Mouse (Mus musculus): ENCODE results near the gene Pah. TPM values are rescaled to one million over a fixed set of nuclear protein-coding genes. Genes with fewer than 3 reads are reported as not detected.
A peak's percentile ranks its signal among the peaks of the same experiment; 100 is the strongest.

Pah gene
- polyA plus RNA-seq (2015; fragmentation: Nextera tagmentation; extraction: Ambion mirVana), result not detected in 2 replicates

DNA sequence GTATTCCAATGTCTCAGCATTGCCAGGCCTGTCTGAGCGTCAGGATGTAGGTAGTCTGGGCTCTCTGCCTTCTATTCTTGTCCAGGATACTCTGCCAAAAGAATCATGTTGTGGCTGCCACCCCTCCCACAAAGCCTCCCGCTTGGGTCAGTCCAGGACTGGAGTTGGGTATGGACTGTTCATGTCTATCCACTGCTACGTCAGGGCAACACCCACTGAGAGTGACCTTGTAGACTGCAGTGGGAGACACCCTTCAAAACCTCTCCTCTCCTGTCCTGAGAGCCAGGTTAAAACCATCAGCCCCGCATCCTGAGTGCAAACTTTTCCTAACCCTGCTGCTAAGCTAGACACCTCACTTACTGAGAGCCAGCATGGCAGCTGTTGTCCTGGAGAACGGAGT, at the start of gene Pah:
Pah (plus strand) TSS at position 150 of the 400 bp plus-strand sequence.
- 92% methylated on average over 5 of the region's 5 CpGs for WGBS
- Histone ChIP-seq H3K4me3 (no peak within 1 kb of the TSS), H3K4me1 (replicated peaks) (no peaks in the 10 kb centered on the region), H3K36me3 (no peaks in the 10 kb centered on the region), H3K27ac (no peak within 1 kb of the TSS), H3K27me3 (no peaks in the 10 kb centered on the region), H3K9ac (no peak within 1 kb of the TSS), H3K9me3 (no peaks in the 10 kb centered on the region), H3K4me2 (no peak within 1 kb of the TSS)
- no peak for ATAC-seq (ENCODE audit: low FRiP score)

DNA sequence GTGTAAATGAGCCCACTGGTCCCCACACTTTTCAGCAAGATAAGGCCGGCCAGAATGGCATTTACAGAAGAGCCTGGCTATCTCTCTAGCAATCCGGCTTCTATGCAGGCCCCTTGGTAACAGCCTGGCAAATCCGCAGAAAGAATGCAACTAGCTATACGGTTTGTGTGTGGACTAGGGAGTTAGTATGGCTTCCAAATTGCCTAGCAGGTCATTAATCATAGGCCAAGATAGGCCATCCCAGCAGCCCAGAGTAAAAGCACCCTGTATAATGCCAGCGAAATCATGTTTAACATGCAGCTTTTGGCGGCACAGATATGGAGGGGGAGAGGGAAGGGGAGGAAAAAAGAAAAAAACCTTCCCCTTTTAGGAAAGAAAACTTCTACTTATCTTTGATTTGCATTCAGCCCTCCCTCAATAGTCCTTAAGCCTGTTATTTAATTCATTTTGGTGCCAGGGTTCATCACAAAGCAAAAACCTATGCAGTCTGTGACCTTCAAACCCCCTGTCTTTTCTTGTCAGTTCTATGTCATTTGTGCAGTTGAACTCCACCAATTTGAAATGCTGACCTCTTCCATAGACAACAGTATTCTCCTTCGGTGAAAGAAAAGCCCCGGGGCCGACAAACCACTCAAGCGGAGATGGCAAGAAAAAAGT, 48.0 kb upstream of the Pah start:
- no peaks in the 10 kb centered on the region for H3K36me3 ChIP-seq
- H3K4me1 ChIP-seq (replicated peaks), result 0 out of 2 replicates have a peak, but pooled peaks cover 11% of the 10 kb centered on the region
- no peaks in the 10 kb centered on the region for H3K9me3 ChIP-seq
- H3K4me2 ChIP-seq, result no peak overlapping the region
- 17% methylated on average over 10 of the region's 10 CpGs for WGBS
- H3K9ac ChIP-seq, result no peak overlapping the region
- H3K27me3 ChIP-seq, result no peaks in the 10 kb centered on the region
- no peak overlapping the region for H3K27ac ChIP-seq
- H3K4me3 ChIP-seq, result no peak overlapping the region
- peak; percentile 59; the same call in 1 of the 2 replicates for ATAC-seq (ENCODE audit: low FRiP score)

DNA sequence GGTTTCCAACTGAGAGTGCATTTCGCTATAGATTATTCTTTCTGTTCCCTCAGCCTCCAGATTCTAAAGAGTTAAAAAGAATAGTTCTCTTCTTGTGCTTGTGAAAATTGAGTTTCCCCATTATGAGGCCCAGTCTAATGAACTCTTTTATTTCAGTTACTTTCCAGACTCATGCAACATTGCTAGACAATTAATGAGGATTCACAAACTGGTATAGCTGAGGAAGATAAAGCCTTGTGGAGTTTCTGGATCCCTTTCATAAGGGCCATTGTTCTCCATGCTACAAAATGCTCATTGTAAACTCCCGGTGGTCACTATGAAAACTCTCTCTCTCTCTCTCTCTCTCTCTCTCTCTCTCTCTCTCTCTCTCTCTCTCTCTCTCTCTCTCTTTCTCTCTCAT, 46.6 kb upstream of the Pah start:
- Histone ChIP-seq H3K4me2 (no peak overlapping the region), H3K27ac (no peak overlapping the region), H3K27me3 (no peaks in the 10 kb centered on the region), H3K4me1 (replicated peaks) (0 out of 2 replicates have a peak, but pooled peaks cover 11% of the 10 kb centered on the region), H3K4me3 (no peak overlapping the region), H3K9me3 (no peaks in the 10 kb centered on the region), H3K9ac (no peak overlapping the region), H3K36me3 (no peaks in the 10 kb centered on the region; the same call in 1 of the 2 replicates)
- ATAC-seq (ENCODE audit: low FRiP score), result no peak
- 36% methylated on average over 2 of the region's 2 CpGs for WGBS

DNA sequence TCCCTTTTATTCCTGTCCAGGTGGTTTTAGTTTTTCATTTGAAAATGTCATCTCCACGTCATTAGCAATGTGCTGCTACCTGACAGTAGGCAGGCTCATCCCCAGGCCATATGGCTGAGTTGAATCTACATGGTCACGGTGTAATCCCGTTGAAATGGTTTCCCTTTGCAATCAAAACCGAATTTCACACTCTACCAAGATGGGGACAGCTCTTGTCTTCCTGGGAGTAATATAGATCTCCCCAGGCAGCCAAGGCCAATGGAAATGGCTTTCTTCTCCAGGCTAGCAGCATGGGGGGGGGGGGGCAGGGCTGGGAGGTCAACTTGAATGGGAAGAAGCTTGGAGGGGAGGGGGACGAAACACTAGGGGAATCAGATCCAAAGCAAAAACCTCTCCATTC, 43.7 kb upstream of the Pah start:
- no peaks in the 10 kb centered on the region; the same call in 1 of the 2 replicates for H3K36me3 ChIP-seq
- H3K27me3 ChIP-seq, result 0 out of 2 replicates have a peak, but pooled peaks cover 7% of the 10 kb centered on the region
- H3K4me3 ChIP-seq, result no peak overlapping the region
- no peak overlapping the region for H3K4me2 ChIP-seq
- 29% methylated on average over 5 of the region's 5 CpGs for WGBS
- no peak overlapping the region for H3K9ac ChIP-seq
- 0 out of 2 replicates have a peak, but pooled peaks cover 11% of the 10 kb centered on the region for H3K4me1 ChIP-seq (replicated peaks)
- no peak overlapping the region for H3K27ac ChIP-seq
- ATAC-seq (ENCODE audit: low FRiP score), result no peak
- no peaks in the 10 kb centered on the region for H3K9me3 ChIP-seq

DNA sequence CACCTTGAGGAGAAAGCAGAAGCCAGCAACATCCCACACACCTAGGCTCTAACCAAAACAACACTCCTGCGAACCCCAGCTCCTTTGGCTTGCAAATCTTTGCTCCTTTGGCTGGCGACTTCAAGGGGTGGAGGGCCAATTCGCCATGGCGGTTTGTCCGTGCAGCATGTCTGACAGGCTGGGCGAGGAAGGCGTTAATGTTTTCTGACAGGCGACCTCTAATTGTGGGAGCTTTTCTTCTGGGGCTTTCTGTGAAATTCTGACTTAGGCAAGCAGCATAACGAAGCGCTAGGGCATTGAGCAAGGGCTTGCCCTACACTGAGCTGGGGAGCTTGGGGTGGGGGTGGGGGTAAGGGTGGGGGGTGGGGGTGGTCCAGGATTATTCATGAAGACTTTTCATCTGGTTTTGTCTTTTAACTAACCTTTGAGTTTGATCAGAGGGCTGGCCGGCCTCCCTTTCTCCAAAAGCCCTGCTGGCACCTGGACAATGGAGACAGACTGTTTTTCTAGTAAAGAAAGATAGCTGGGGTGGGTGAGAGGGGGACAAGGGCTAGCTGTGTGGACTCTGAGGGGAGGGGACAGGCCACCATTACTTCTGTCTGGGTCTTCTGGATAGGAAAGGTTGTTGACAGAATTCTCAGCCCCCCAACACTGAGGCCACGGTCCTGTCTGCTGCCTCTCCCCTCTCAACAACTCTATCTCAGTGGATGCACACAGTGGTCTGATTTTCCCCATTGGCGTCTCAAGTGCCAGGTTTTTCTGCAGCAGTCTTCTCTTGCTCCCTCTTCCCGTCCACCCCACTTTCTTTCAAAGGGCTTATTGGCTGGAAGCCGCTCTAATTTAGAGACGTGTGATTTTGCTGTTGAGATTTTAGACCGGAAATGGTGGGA, 36.5 kb upstream of the Pah start:
- peak overlapping the region; percentile 66 for H3K9ac ChIP-seq
- no peaks in the 10 kb centered on the region for H3K9me3 ChIP-seq
- peak overlapping the region; percentile 80 for H3K27ac ChIP-seq
- peak overlapping the region; percentile 38 for H3K4me3 ChIP-seq
- H3K4me2 ChIP-seq, result peak overlapping the region; percentile 79
- H3K27me3 ChIP-seq, result peaks cover 19% of the 10 kb centered on the region
- H3K36me3 ChIP-seq, result no peaks in the 10 kb centered on the region; the same call in 1 of the 2 replicates
- WGBS, result 3% methylated on average over 17 of the region's 17 CpGs
- H3K4me1 ChIP-seq (replicated peaks), result peaks cover 46% of the 10 kb centered on the region
- ATAC-seq (ENCODE audit: low FRiP score), result 0 out of 2 replicates have a peak, but pooled peaks have one; percentile 17

DNA sequence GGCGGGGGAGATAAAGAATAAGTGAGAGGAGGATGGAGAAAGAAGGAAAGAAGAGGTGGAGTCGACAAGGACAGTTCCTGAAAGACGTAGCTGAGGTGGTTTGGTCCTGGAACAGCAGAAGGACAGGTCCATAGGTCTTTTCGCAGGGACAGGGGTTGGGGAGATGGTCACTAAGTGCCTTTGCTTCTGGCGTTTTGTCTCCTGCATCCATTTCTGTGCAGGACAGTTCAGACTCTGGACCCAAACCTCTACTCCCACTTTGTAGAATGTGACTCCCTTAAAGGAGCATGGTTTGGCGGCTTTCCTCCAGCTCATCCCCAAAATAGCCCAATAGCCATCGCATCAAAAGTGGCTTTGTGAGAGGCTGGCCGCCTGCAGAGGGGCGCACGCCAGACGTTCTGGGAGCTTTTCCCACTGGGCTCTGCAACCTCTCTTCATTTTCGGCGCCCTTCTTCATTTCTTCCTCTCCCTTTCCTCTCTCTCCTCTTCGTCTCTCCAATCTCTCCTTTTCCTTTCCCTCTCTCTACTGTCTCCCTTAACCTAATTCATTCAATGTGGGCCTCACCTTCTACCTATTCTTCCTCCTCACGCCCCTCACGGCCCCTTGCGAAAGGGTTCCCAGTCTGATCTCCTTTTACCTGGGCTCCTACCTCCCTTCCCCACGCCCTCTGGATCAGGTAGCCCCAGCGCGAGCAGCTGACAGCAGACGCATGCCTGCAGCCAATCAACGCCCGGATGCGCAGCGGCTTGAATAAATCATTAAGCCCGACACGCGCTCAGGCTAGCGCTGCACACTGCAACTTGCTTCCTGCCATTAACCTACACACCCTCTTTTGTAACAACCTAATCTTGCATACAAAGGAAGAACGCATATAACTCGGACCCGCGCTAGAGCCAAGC, 35.6 kb upstream of the Pah start:
- Histone ChIP-seq H3K4me3 (peak overlapping the region; percentile 38), H3K27ac (peak overlapping the region; percentile 80), H3K9me3 (no peaks in the 10 kb centered on the region), H3K27me3 (peaks cover 19% of the 10 kb centered on the region), H3K4me1 (replicated peaks) (peaks cover 52% of the 10 kb centered on the region), H3K4me2 (peak overlapping the region; percentile 79), H3K9ac (peak overlapping the region; percentile 66), H3K36me3 (no peaks in the 10 kb centered on the region)
- WGBS, result under 1% methylated on average over 33 of the region's 33 CpGs
- ATAC-seq (ENCODE audit: low FRiP score), result peak; percentile 74

DNA sequence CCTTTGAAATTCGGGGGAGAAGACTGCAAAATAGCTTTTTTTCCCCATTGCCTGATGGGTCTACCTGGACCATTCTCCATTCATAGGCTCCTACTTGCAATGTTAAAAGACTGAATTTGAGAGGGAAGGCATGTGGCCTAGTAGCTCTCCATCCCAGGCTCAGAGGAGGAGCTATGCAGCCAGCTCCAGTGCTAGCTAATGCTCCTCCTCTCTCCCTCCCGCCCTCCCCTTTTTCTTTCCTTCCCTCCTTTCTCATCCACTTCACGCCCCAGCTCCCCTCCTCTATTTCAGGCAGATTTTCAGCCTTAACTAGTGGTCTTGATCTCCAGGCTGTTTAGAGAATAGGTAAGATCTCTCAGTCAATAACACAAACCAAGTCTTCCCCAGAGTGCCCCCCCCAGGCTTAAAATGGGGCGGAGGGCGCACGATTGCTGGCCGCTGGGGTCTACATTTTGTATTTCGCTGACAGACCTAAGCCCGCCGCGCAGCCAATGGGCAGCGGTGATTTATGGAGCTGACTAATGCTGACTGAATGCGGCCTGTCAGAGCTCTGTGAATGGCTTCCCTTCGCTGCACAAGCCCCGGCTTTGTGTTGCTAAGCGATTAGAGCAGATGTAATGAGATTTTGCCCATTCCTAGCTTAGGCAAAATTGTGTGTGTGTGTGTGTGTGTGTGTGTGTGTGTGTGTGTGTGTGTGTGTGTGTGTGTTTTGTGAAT, 33.0 kb upstream of the Pah start:
- Histone ChIP-seq H3K4me1 (replicated peaks) (peaks cover 64% of the 10 kb centered on the region), H3K4me2 (peak overlapping the region; percentile 50), H3K27ac (peak overlapping the region; percentile 91), H3K36me3 (no peaks in the 10 kb centered on the region), H3K27me3 (peaks cover 19% of the 10 kb centered on the region), H3K4me3 (peak overlapping the region; percentile 16), H3K9ac (peak overlapping the region; percentile 36; the same call in 1 of the 2 replicates), H3K9me3 (no peaks in the 10 kb centered on the region)
- ATAC-seq (ENCODE audit: low FRiP score), result peak; percentile 65
- under 1% methylated on average over 16 of the region's 16 CpGs for WGBS

DNA sequence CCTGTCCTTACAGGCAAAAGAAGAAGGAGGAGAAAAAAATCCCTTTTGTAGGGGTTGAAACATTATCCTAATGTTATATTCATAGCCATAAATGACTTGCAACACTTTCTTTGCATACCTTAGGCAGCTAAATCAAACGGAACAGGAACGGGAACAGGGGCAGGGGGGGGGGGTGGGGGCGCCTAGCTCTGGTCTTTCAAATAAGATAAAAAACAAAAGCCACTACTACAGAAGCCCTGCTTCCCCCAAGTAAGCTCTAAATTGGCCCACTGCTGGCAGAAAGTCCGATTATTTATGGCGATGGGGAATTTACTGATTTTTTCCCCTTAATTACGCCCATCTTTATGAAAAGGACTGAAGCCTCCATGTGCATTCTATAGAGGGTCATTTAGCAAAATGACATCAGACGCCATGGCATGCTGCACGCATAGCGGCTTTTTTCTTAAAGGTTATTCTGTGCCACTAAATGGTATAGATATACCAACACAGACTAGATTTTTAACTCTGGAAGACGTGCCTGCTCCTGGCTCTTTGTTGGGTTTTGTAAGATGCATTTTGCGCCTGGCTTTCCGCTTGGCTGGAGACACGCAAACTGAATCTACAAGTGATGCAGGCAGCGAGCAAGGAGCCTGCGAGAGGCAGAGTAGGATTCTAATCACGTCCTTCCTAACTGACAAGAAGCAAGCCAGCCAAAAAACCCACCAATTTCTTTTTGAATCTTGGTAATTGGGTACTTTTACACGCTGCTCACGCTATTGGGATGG, 32.2 kb upstream of the Pah start:
- Histone ChIP-seq H3K9me3 (no peaks in the 10 kb centered on the region), H3K27ac (peak overlapping the region; percentile 91), H3K4me3 (peak overlapping the region; percentile 25), H3K9ac (peak overlapping the region; percentile 56), H3K4me2 (peak overlapping the region; percentile 50), H3K27me3 (peaks cover 24% of the 10 kb centered on the region), H3K36me3 (no peaks in the 10 kb centered on the region), H3K4me1 (replicated peaks) (peaks cover 71% of the 10 kb centered on the region)
- no peak for ATAC-seq (ENCODE audit: low FRiP score)
- WGBS, result 2% methylated on average over 18 of the region's 18 CpGs

DNA sequence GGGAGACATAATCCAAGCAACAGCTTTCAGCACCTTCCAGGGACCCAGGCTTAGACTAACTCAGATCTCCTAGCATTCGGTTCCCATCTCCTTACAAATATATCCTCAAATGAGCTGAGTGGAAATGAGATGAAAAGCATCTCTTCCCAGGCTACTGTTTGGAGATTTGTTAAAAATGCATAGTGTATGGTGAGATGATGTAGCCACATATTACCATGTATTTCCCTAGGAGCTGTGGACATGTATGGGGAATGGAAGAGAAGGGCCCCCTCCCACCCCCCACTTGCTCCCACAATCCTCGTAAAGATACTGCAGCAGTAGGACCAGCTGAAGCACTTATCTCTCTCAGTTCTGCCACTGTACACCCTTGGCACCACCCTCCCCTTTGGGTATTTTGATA, 31.3 kb upstream of the Pah start:
- WGBS, result 4% methylated on average over 2 of the region's 2 CpGs
- ATAC-seq (ENCODE audit: low FRiP score), result no peak
- Histone ChIP-seq H3K4me3 (no peak overlapping the region), H3K27ac (peak overlapping the region; percentile 67), H3K36me3 (no peaks in the 10 kb centered on the region), H3K4me1 (replicated peaks) (peaks cover 71% of the 10 kb centered on the region), H3K4me2 (peak overlapping the region; percentile 92), H3K9me3 (no peaks in the 10 kb centered on the region), H3K9ac (0 out of 2 replicates have a peak overlapping the region, but pooled peaks have one; percentile 39), H3K27me3 (peaks cover 31% of the 10 kb centered on the region)

DNA sequence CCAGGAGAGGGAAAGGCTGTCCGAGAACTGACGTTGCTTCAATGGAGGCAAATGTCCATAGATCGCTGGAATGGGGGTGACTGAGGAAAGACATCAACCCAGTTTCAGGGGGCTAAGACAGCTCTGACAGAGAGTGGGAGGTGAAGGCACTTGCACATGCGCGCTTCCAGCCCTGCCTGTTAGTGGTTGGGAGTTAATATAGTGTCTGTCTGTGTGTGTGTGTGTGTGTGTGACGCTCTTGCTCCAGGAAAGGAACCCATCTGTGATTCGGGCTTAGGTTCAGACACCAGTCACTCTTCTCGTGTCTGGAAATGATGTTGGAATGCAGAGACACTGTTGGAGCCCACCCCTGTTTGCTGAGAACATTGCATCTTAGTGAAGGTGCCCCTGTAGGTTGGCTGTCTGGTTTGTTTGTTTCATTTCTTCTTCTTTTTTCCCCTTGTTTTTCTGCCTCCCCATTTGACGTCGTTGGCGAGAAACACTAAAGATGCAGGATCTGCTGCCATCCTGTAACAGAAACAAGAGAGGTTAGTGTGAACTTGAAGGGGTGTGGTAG, 30.0 kb upstream of the Pah start:
- Histone ChIP-seq H3K27me3 (peaks cover 41% of the 10 kb centered on the region), H3K4me3 (peak overlapping the region; percentile 81), H3K4me2 (peak overlapping the region; percentile 92), H3K36me3 (no peaks in the 10 kb centered on the region), H3K9ac (peak overlapping the region; percentile 90), H3K4me1 (replicated peaks) (peaks cover 60% of the 10 kb centered on the region), H3K27ac (peak overlapping the region; percentile 93), H3K9me3 (no peaks in the 10 kb centered on the region)
- 1% methylated on average over 11 of the region's 11 CpGs for WGBS
- ATAC-seq (ENCODE audit: low FRiP score), result no peak
